Mouse (Mus musculus): ENCODE measurements around the gene Dixdc1. TPM values are rescaled to one million over a fixed set of nuclear protein-coding genes. Genes with fewer than 3 reads are reported as not detected.

The Dixdc1 gene
- polyA plus RNA-seq, 1 experiment = not detected

DNA sequence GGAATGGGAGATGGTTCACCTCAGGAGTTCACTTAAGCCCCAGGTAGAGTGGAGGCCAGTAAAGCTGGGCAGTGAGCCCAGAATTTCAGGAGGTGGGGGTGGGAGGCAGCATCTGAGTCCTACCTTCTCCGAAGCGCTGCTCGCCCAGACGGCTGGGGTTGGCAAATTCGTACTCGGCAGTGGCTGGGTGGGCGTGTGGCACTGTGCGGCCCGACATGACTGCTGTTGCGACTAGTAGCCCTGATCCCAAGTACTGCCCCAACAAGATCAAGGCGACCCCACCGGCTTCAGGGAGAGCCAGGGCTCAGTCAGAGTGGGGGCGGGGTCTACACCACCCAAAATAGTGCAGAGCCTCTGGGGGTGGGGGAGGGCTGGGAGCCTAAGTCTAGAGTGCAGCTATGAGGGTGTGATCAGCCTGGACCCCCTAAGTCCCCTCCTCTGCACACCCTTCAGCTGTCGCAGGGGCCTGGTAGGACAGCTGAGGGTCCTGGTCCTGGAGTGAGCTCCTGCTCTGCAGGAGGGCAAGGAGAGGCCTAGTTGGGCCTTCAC lies 12.8 kb upstream of the Dixdc1 start, which contains the start of gene Hspb2:
TSS of gene Hspb2 (minus strand) at position 301 of the 549 bp plus-strand sequence.
- Histone ChIP-seq H3K27ac (ENCODE audit: control insufficient read depth, insufficient read depth, low read depth, low read length, poor library complexity) (no peak within 1 kb of the TSS), H3K4me3 (replicated peaks; ENCODE audit: control insufficient read depth, low read depth, low read length) (no peak within 1 kb of the TSS), H3K4me1 (ENCODE audit: control insufficient read depth, insufficient read depth, low read length) (no peaks in the 10 kb centered on the region)
- no peak for TF ChIP-seq CTCF (IDR thresholded peaks at IDR 0.05; ENCODE audit: control insufficient read depth, insufficient read depth, low read length)
- no peak for TF ChIP-seq POLR2A (IDR thresholded peaks at IDR 0.05; ENCODE audit: borderline replicate concordance, control insufficient read depth, low read depth, low read length)
- WGBS = 83% methylated on average over 14 of the region's 14 CpGs

- H3K4me3 ChIP-seq (replicated peaks; ENCODE audit: control insufficient read depth, low read depth, low read length) = no peak within 1 kb of the TSS
- no peak for TF ChIP-seq POLR2A (IDR thresholded peaks at IDR 0.05; ENCODE audit: borderline replicate concordance, control insufficient read depth, low read depth, low read length)
- TF ChIP-seq CTCF (IDR thresholded peaks at IDR 0.05; ENCODE audit: control insufficient read depth, insufficient read depth, low read length) = no peak
- WGBS = 78% methylated on average over 22 of the region's 22 CpGs
- H3K27ac ChIP-seq (ENCODE audit: control insufficient read depth, insufficient read depth, low read depth, low read length, poor library complexity) = no peak within 1 kb of the TSS
- H3K4me1 ChIP-seq (ENCODE audit: control insufficient read depth, insufficient read depth, low read length) = no peaks in the 10 kb centered on the region
Observed at GRCm38 (mm10) chr9:50751323-50751722, 12.0 kb upstream of the Dixdc1 start, which contains the start of gene Cryab. Gene Cryab (plus strand): TSS chr9:50751325.

GRCm38 (mm10) chr9:50750706-50751105 lies 11.4 kb upstream of the Dixdc1 start:
- TF ChIP-seq CTCF (IDR thresholded peaks at IDR 0.05; ENCODE audit: control insufficient read depth, insufficient read depth, low read length) = no peak
- Histone ChIP-seq H3K27ac (ENCODE audit: control insufficient read depth, insufficient read depth, low read depth, low read length, poor library complexity) (no peak overlapping the region), H3K4me3 (replicated peaks; ENCODE audit: control insufficient read depth, low read depth, low read length) (no peak overlapping the region), H3K4me1 (ENCODE audit: control insufficient read depth, insufficient read depth, low read length) (no peaks in the 10 kb centered on the region)
- WGBS = 88% methylated on average over 6 of the region's 6 CpGs

DNA sequence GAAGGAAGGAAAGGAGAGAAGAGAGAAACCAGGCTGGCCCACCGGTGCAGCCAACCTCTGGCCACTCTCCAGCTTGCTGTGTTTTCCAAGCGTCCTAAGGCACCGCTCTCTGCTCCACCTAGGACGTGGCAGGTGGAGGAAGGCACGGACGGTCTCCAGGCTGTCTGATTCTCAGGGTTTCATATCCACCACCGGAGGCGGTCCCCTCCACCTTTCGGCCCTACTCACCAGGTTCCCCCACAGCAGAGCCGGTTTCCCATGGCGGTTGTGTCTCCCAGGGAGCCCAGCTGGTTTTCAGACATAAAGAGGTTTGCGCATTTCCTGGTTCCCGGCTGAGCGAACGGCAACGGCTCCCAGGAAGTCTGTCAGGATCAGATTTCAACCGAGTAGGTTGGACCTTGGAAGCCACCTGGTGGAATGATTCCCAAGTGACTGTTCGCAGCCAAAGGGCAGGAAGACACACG lies 6.9 kb upstream of the Dixdc1 start, which contains the start of gene 2310030G06Rik:
TSS of gene 2310030G06Rik (minus strand) at position 323 of the 464 bp plus-strand sequence.
- TF ChIP-seq CTCF (IDR thresholded peaks at IDR 0.05; ENCODE audit: control insufficient read depth, insufficient read depth, low read length) (no peak), POLR2A (IDR thresholded peaks at IDR 0.05; ENCODE audit: borderline replicate concordance, control insufficient read depth, low read depth, low read length) (no peak)
- 18% methylated on average over 19 of the region's 19 CpGs for WGBS
- no peak within 1 kb of the TSS for H3K4me3 ChIP-seq (replicated peaks; ENCODE audit: control insufficient read depth, low read depth, low read length)
- no peak within 1 kb of the TSS for H3K27ac ChIP-seq (ENCODE audit: control insufficient read depth, insufficient read depth, low read depth, low read length, poor library complexity)
- H3K4me1 ChIP-seq (ENCODE audit: control insufficient read depth, insufficient read depth, low read length) = no peaks in the 10 kb centered on the region

DNA sequence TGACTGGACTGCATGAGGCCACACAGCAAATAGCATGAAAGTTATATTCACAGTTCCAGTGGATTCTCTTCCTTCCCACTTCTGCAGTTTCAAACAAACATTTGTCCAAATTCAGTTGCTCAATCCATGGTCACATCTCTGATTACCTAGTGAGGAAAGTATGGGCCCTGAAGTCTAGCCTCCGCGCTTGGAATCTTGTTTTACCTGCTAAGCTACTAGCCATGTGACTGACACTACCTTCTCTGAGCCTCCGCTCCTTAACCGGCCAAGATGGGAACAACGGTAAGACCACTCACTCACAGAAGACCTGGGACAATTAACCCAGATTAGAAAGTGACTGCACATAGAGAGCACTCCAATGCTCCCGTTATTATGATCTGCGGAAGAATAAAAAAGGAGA lies 6.5 kb upstream of the Dixdc1 start:
- 55% methylated on average over 7 of the region's 7 CpGs for WGBS
- H3K27ac ChIP-seq (ENCODE audit: control insufficient read depth, insufficient read depth, low read depth, low read length, poor library complexity) = no peak overlapping the region
- no peak overlapping the region for H3K4me3 ChIP-seq (replicated peaks; ENCODE audit: control insufficient read depth, low read depth, low read length)

DNA sequence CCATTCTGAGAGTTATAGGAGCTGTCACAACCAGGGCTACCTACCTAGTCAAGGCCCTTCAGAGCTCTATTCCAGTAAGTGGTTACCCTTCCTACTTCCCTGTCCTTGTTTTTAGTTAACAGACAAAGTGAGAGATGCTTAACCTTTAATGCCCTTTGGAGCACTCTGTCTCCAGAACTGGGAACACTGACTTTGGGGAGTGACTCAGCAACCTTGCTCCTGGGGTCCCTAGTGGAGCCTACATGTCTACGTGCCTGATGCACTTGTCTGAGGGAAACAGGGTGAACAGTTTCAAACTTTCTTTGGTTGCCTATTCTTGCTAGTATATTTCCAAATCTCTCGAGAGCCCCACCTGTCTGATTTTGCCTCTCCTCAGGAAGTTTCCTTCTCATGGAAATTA lies 3.4 kb upstream of the Dixdc1 start:
- WGBS = 35% methylated on average over 2 of the region's 2 CpGs
- peaks cover 2% of the 10 kb centered on the region; the same call in 1 of the 2 replicates for H3K4me1 ChIP-seq (ENCODE audit: control insufficient read depth, insufficient read depth, low read length)
- no peak overlapping the region for H3K4me3 ChIP-seq (replicated peaks; ENCODE audit: control insufficient read depth, low read depth, low read length)
- no peak for TF ChIP-seq CTCF (IDR thresholded peaks at IDR 0.05; ENCODE audit: control insufficient read depth, insufficient read depth, low read length)
- no peak overlapping the region for H3K27ac ChIP-seq (ENCODE audit: control insufficient read depth, insufficient read depth, low read depth, low read length, poor library complexity)

More for the DNA sequence above, 6.5 kb upstream of the Dixdc1 start:
- TF ChIP-seq CTCF (IDR thresholded peaks at IDR 0.05; ENCODE audit: control insufficient read depth, insufficient read depth, low read length) = no peak
- TF ChIP-seq POLR2A (IDR thresholded peaks at IDR 0.05; ENCODE audit: borderline replicate concordance, control insufficient read depth, low read depth, low read length) = no peak
- H3K4me1 ChIP-seq (ENCODE audit: control insufficient read depth, insufficient read depth, low read length) = no peaks in the 10 kb centered on the region

DNA sequence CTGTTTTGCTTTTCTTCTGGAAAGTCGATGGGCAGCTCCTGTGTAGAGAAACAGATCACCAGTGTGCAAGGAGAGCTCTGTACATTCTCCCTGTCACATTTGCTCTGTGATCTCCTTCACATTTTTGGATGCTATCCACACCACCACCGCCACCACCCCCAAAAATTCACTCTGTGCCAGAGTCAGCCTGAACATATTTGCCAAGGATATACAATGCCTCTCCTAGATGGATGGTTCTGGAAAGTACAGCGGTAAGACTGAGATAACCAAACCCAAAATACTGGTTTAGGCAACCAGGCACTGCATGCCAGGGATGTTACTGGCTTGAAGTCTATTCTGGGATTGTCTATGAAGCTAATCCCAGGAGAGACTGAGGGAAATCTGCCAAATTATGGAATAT lies 2.9 kb upstream of the Dixdc1 start:
- WGBS = 69% methylated on average over 3 of the region's 3 CpGs
- H3K4me3 ChIP-seq (replicated peaks; ENCODE audit: control insufficient read depth, low read depth, low read length) = no peak overlapping the region
- TF ChIP-seq CTCF (IDR thresholded peaks at IDR 0.05; ENCODE audit: control insufficient read depth, insufficient read depth, low read length) = no peak
- TF ChIP-seq POLR2A (IDR thresholded peaks at IDR 0.05; ENCODE audit: borderline replicate concordance, control insufficient read depth, low read depth, low read length) = no peak

DNA sequence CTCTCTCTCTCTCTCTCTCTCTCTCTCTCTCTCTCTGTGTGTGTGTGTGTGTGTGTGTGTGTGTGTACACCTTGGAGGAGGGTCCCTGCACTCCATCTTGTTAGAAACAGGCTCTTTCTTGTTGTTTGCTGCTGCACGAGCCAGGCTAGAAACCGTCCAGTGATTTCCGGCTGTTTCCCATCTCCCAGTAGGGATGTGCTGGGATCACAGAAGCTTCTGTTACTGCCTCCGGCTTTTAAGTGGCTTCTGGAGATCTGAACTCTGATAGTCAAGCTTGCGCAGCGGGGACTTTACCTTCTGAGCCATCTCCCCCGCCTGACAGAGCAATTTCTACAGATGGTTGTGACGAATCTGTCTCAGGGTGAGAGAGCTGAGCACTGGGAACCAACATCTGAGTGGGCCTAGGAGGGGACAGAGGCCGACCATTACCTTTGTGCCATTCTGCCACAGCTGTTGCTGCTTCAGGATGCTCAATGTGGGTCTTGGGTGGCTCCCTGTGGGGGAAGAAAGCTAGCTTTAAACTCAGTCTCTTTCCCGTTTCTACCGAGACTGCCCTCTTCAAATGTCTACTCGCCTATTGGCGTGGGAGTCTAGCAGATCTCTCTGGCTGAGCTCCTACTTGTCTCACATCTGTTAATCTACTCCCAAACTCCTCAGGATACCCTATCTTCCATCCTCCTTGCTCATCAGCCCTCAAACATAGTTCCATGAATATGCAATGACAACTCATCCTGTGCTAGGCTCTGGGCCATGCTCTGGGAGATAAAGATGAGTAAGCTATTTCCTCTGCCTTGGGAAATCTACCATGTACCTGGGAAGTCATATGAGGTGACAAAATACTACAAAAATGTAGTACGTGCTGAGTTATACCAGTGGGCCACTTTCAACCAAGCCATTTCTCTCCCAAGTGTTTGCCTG lies 1.8 kb upstream of the Dixdc1 start:
- Histone ChIP-seq H3K4me3 (replicated peaks; ENCODE audit: control insufficient read depth, low read depth, low read length) (no peak overlapping the region), H3K4me1 (ENCODE audit: control insufficient read depth, insufficient read depth, low read length) (peaks cover 2% of the 10 kb centered on the region; the same call in 1 of the 2 replicates), H3K27ac (ENCODE audit: control insufficient read depth, insufficient read depth, low read depth, low read length, poor library complexity) (no peak overlapping the region)
- 83% methylated on average over 14 of the region's 14 CpGs for WGBS
- no peak for TF ChIP-seq POLR2A (IDR thresholded peaks at IDR 0.05; ENCODE audit: borderline replicate concordance, control insufficient read depth, low read depth, low read length)
- no peak for TF ChIP-seq CTCF (IDR thresholded peaks at IDR 0.05; ENCODE audit: control insufficient read depth, insufficient read depth, low read length)

More for the DNA sequence above, 2.9 kb upstream of the Dixdc1 start:
- Histone ChIP-seq H3K27ac (ENCODE audit: control insufficient read depth, insufficient read depth, low read depth, low read length, poor library complexity) (no peak overlapping the region), H3K4me1 (ENCODE audit: control insufficient read depth, insufficient read depth, low read length) (peaks cover 2% of the 10 kb centered on the region; the same call in 1 of the 2 replicates)
